Mouse (Mus musculus): ENCODE results near the gene Smndc1. TPM values are rescaled to one million over a fixed set of nuclear protein-coding genes. Genes with fewer than 3 reads are reported as not detected.
A peak's percentile ranks its signal among the peaks of the same experiment; 100 is the strongest.

Gene Smndc1
- total and polyA plus RNA-seq, 2 experiments from 2014 or later, result 9.7 to 34.4 TPM

- no peak overlapping the region for H3K27ac ChIP-seq
- no peak overlapping the region for H3K9ac ChIP-seq (replicated peaks; ENCODE audit: low read length)
- H3K36me3 ChIP-seq (ENCODE audit: insufficient read depth, low read length), result no peaks in the 10 kb centered on the region
- peak; percentile 87 for DNase-seq (ENCODE audit: low spot score)
- ATAC-seq, result no peak
- no peaks in the 10 kb centered on the region for H3K9me3 ChIP-seq (ENCODE audit: low read length)
- H3K4me3 ChIP-seq (ENCODE audit: low read length), result no peak overlapping the region
- no peaks in the 10 kb centered on the region for H3K27me3 ChIP-seq (ENCODE audit: insufficient read depth, low read length)
- 20% methylated on average over 7 of the region's 7 CpGs for WGBS
- peaks cover 6% of the 10 kb centered on the region; the same call in 1 of the 2 replicates for H3K4me1 ChIP-seq (ENCODE audit: insufficient read depth, low read length)
- TF ChIP-seq CTCF (IDR thresholded peaks at IDR 0.05; ENCODE audit: low read depth), result peak; percentile 74
- no peak overlapping the region for H3K4me2 ChIP-seq (ENCODE audit: low read depth, low read length)
Observed at GRCm38 (mm10) chr19:53394552-53394951, 4.2 kb upstream of the Smndc1 start.

- Histone ChIP-seq H3K4me2 (ENCODE audit: low read depth, low read length) (no peak overlapping the region), H3K36me3 (ENCODE audit: insufficient read depth, low read length) (no peaks in the 10 kb centered on the region), H3K4me1 (ENCODE audit: insufficient read depth, low read length) (peaks cover 6% of the 10 kb centered on the region; the same call in 1 of the 2 replicates), H3K9ac (replicated peaks; ENCODE audit: low read length) (no peak overlapping the region), H3K27ac (no peak overlapping the region), H3K9me3 (ENCODE audit: low read length) (no peaks in the 10 kb centered on the region), H3K4me3 (ENCODE audit: low read length) (no peak overlapping the region), H3K27me3 (ENCODE audit: insufficient read depth, low read length) (no peaks in the 10 kb centered on the region)
- no peak for TF ChIP-seq CTCF (IDR thresholded peaks at IDR 0.05; ENCODE audit: low read depth)
- ATAC-seq (no peak), DNase-seq (ENCODE audit: low spot score) (no peak)
Observed at GRCm38 (mm10) chr19:53393646-53394045, 3.3 kb upstream of the Smndc1 start.

- Histone ChIP-seq H3K9ac (replicated peaks; ENCODE audit: low read length) (no peak overlapping the region), H3K4me2 (ENCODE audit: low read depth, low read length) (no peak overlapping the region), H3K9me3 (ENCODE audit: low read length) (no peaks in the 10 kb centered on the region), H3K4me1 (ENCODE audit: insufficient read depth, low read length) (peaks cover 6% of the 10 kb centered on the region; the same call in 1 of the 2 replicates), H3K4me3 (ENCODE audit: low read length) (no peak overlapping the region), H3K27me3 (ENCODE audit: insufficient read depth, low read length) (no peaks in the 10 kb centered on the region), H3K36me3 (ENCODE audit: insufficient read depth, low read length) (peaks cover 2% of the 10 kb centered on the region; the same call in 1 of the 2 replicates), H3K27ac (no peak overlapping the region)
- WGBS, result 52% methylated on average over 8 of the region's 8 CpGs
- no peak for DNase-seq (ENCODE audit: low spot score)
- ATAC-seq, result no peak
- TF ChIP-seq CTCF (IDR thresholded peaks at IDR 0.05; ENCODE audit: low read depth), result no peak
Observed at GRCm38 (mm10) chr19:53392781-53393343, 2.5 kb upstream of the Smndc1 start.

GRCm38 (mm10) chr19:53391787-53392186, 1.4 kb upstream of the Smndc1 start:
- peak overlapping the region; percentile 80 for H3K27ac ChIP-seq
- H3K9me3 ChIP-seq (ENCODE audit: low read length), result no peaks in the 10 kb centered on the region
- H3K4me1 ChIP-seq (ENCODE audit: insufficient read depth, low read length), result peaks cover 6% of the 10 kb centered on the region; the same call in 1 of the 2 replicates
- DNase-seq (ENCODE audit: low spot score), result no peak
- H3K27me3 ChIP-seq (ENCODE audit: insufficient read depth, low read length), result no peaks in the 10 kb centered on the region
- peaks cover 10% of the 10 kb centered on the region; the same call in 1 of the 2 replicates for H3K36me3 ChIP-seq (ENCODE audit: insufficient read depth, low read length)
- H3K4me3 ChIP-seq (ENCODE audit: low read length), result no peak overlapping the region
- no peak for ATAC-seq
- 0 out of 2 replicates have a peak overlapping the region, but pooled peaks have one; percentile 58 for H3K9ac ChIP-seq (replicated peaks; ENCODE audit: low read length)
- H3K4me2 ChIP-seq (ENCODE audit: low read depth, low read length), result peak overlapping the region; percentile 63
- 85% methylated on average over 5 of the region's 5 CpGs for WGBS
- no peak for TF ChIP-seq CTCF (IDR thresholded peaks at IDR 0.05; ENCODE audit: low read depth)

- Histone ChIP-seq H3K4me3 (ENCODE audit: low read length) (peak overlapping the region; percentile 84), H3K27ac (peak overlapping the region; percentile 80), H3K36me3 (ENCODE audit: insufficient read depth, low read length) (peaks cover 10% of the 10 kb centered on the region; the same call in 1 of the 2 replicates), H3K9me3 (ENCODE audit: low read length) (no peaks in the 10 kb centered on the region), H3K4me1 (ENCODE audit: insufficient read depth, low read length) (peaks cover 6% of the 10 kb centered on the region; the same call in 1 of the 2 replicates), H3K4me2 (ENCODE audit: low read depth, low read length) (peak overlapping the region; percentile 63), H3K27me3 (ENCODE audit: insufficient read depth, low read length) (no peaks in the 10 kb centered on the region), H3K9ac (replicated peaks; ENCODE audit: low read length) (peak overlapping the region; percentile 58)
- TF ChIP-seq CTCF (IDR thresholded peaks at IDR 0.05; ENCODE audit: low read depth), result no peak
- WGBS, result 47% methylated on average over 8 of the region's 8 CpGs
- ATAC-seq (no peak), DNase-seq (ENCODE audit: low spot score) (no peak)
Observed at GRCm38 (mm10) chr19:53391386-53391785, 1.0 kb upstream of the Smndc1 start.

- WGBS, result under 1% methylated on average over 59 of the region's 59 CpGs
- Histone ChIP-seq H3K4me1 (ENCODE audit: insufficient read depth, low read length) (peaks cover 6% of the 10 kb centered on the region; the same call in 1 of the 2 replicates), H3K27me3 (ENCODE audit: insufficient read depth, low read length) (no peaks in the 10 kb centered on the region), H3K9me3 (ENCODE audit: low read length) (no peaks in the 10 kb centered on the region), H3K4me3 (ENCODE audit: low read length) (peak overlapping the region; percentile 84), H3K4me2 (ENCODE audit: low read depth, low read length) (peak overlapping the region; percentile 70), H3K9ac (replicated peaks; ENCODE audit: low read length) (peak overlapping the region; percentile 99), H3K36me3 (ENCODE audit: insufficient read depth, low read length) (peaks cover 15% of the 10 kb centered on the region; the same call in 1 of the 2 replicates), H3K27ac (peak overlapping the region; percentile 98)
- TF ChIP-seq CTCF (IDR thresholded peaks at IDR 0.05; ENCODE audit: low read depth), result no peak
- DNase-seq (ENCODE audit: low spot score) (peak; percentile 66), ATAC-seq (peak; percentile 82)
Observed at GRCm38 (mm10) chr19:53389851-53390431, 437 bp downstream of the Smndc1 start.

GRCm38 (mm10) chr19:53389417-53389816, 961 bp downstream of the Smndc1 start:
- no peaks in the 10 kb centered on the region for H3K9me3 ChIP-seq (ENCODE audit: low read length)
- TF ChIP-seq CTCF (IDR thresholded peaks at IDR 0.05; ENCODE audit: low read depth), result no peak
- peak overlapping the region; percentile 98; the same call in 1 of the 2 replicates for H3K27ac ChIP-seq
- WGBS, result 22% methylated on average over 6 of the region's 6 CpGs
- peak overlapping the region; percentile 99 for H3K9ac ChIP-seq (replicated peaks; ENCODE audit: low read length)
- peaks cover 6% of the 10 kb centered on the region; the same call in 1 of the 2 replicates for H3K4me1 ChIP-seq (ENCODE audit: insufficient read depth, low read length)
- peak overlapping the region; percentile 70 for H3K4me2 ChIP-seq (ENCODE audit: low read depth, low read length)
- peak overlapping the region; percentile 84 for H3K4me3 ChIP-seq (ENCODE audit: low read length)
- no peaks in the 10 kb centered on the region for H3K27me3 ChIP-seq (ENCODE audit: insufficient read depth, low read length)
- ATAC-seq (no peak), DNase-seq (ENCODE audit: low spot score) (no peak)
- H3K36me3 ChIP-seq (ENCODE audit: insufficient read depth, low read length), result peaks cover 15% of the 10 kb centered on the region; the same call in 1 of the 2 replicates
